Mouse (Mus musculus) small intestine, adult 2 months (tissue): ENCODE results near the gene Nipal3. TPM values are rescaled to one million over a fixed set of nuclear protein-coding genes. Genes with fewer than 3 reads are reported as not detected.
A peak's percentile ranks its signal among the peaks of the same experiment; 100 is the strongest.

ENCODE experiments used
- H3K27ac ChIP-seq: fragments of 200-500 bp; 2 replicates; pipeline ENCODE4 v1.5.1; 2012; ENCODE audit warnings: low read depth, low read length, control low read depth, inconsistent platforms; ENCODE audit not compliant: insufficient read depth
- H3K27me3 ChIP-seq: fragments of 200-500 bp; 2 replicates; pipeline ENCODE4 v1.6.1; 2012; ENCODE audit warnings: mild to moderate bottlenecking, moderate library complexity, low read length, inconsistent platforms; ENCODE audit not compliant: control insufficient read depth, insufficient read depth
- H3K36me3 ChIP-seq: fragments of 200-500 bp; 2 replicates; pipeline ENCODE4 v1.6.1; 2012; ENCODE audit warnings: mild to moderate bottlenecking, low read length, control low read depth, inconsistent platforms; ENCODE audit not compliant: control insufficient read depth, insufficient read depth
- H3K4me1 ChIP-seq: fragments of 200-500 bp; 2 replicates; pipeline ENCODE4 v1.6.1; 2012; ENCODE audit warnings: low read length, inconsistent platforms, mixed read lengths; ENCODE audit not compliant: control insufficient read depth, insufficient read depth, insufficient read length
- H3K4me3 ChIP-seq: fragments of 200-500 bp; 2 replicates; pipeline ENCODE4 v1.5.1; 2012; ENCODE audit warnings: low read depth, mild to moderate bottlenecking, control low read depth, inconsistent platforms, low read length, moderate library complexity
- CTCF ChIP-seq: fragments of 200-500 bp; IDR thresholded peaks from 2 replicates; pipeline ENCODE4 v1.5.1; 2012; ENCODE audit warnings: low read depth, mild to moderate bottlenecking, control low read depth, inconsistent platforms, low read length, moderate library complexity, mixed read lengths; ENCODE audit not compliant: insufficient replicate concordance, insufficient read length; ENCODE audit errors: extremely low read depth
- POLR2A ChIP-seq: fragments of 200-500 bp; IDR thresholded peaks from 2 replicates; pipeline ENCODE4 v1.6.1; 2012; ENCODE audit warnings: low read depth, mild to moderate bottlenecking, control low read depth, inconsistent platforms, low read length, moderate library complexity
- WGBS: fragments of 180-500 bp; shearing (Covaris S2); methylation state at CpG from one replicate; pipeline ENCODE4 v1.1.7; 2018; 5-methylcytosine and 5-hydroxymethylcytosine counted together
- polyA plus RNA-seq: library from polyadenylated mRNA; depleted of rRNA; stranded (reverse); fragments of >200 nt; gene quantifications from 2 replicates; pipeline ENCODE4 v1.2.3, GENCODE M21; 2012

Gene Nipal3
- polyA plus RNA-seq, 1 experiment: 32.7 TPM

DNA sequence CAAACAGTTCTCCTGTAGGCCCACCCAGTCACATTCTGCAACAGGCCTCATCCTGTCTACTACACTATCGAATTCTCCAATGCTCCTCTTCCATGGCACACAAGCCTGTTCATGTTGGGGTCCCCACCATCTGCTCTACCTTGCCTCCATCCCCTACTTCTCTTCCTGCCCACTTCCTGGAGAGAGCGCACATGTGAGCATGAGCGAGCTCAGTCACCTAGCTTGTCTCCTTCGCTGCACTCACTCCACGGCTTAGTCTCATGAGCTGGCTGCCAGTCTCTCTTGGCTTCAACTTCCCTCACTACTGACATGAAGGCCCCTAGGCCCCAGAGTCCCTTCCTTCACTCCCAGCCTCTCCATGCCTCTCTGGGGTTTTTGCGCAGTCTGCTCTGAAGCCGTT lies 68.3 kb downstream of the Nipal3 start:
- TF ChIP-seq CTCF (no peak), POLR2A (no peak)
- Histone ChIP-seq H3K4me1 (no peaks in the 10 kb centered on the region), H3K4me3 (no peak overlapping the region), H3K27me3 (no peaks in the 10 kb centered on the region), H3K27ac (no peak overlapping the region), H3K36me3 (no peaks in the 10 kb centered on the region)
- WGBS: 94% methylated on average over 7 of the region's 7 CpGs

DNA sequence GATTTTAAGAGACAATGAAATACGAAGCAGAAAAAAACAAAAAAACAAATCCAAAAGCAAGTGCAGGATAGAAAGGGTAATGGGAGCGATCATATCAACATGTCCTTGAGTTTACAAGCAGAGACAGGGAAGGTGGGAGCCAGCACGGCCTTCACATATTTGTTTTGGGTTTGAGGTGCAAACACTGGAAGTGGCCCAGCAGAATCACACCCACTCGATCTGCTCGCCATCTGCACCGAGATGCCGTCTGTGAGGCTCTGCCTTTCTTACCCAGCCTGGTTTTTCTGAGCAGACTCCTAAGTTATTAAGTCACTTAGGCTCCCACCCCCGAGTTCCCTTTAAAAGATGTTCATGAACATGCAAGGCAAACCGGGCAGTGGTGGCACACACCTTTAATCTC lies 69.2 kb downstream of the Nipal3 start:
- Histone ChIP-seq H3K36me3 (no peaks in the 10 kb centered on the region; the same call in 1 of the 2 replicates), H3K4me3 (no peak overlapping the region), H3K4me1 (no peaks in the 10 kb centered on the region), H3K27me3 (no peaks in the 10 kb centered on the region), H3K27ac (no peak overlapping the region)
- 76% methylated on average over 9 of the region's 9 CpGs for WGBS
- TF ChIP-seq CTCF (no peak), POLR2A (no peak)

DNA sequence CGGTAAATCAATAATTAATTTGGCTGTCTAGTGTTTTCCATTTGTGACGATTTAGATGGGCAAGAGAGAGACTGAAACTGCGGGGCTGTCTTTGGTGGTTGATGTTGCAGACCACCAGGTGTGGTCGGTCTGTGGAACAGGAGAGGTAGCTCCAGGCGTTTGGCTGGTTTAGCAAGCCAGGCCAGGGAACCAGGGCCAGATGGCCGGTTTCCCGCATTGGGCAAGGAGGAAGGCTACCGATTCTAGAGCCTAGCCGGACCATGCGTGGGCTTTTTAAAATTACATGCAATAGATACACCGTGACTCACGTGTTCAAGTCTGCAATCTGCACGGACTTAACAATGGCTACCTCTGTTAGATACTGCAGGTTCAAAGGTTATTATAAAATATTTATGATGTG lies 73.9 kb downstream of the Nipal3 start:
- Histone ChIP-seq H3K4me1 (no peaks in the 10 kb centered on the region), H3K27me3 (no peaks in the 10 kb centered on the region), H3K27ac (no peak overlapping the region), H3K36me3 (peaks cover 5% of the 10 kb centered on the region; the same call in 1 of the 2 replicates), H3K4me3 (no peak overlapping the region)
- WGBS: 81% methylated on average over 13 of the region's 13 CpGs
- TF ChIP-seq POLR2A: no peak
- TF ChIP-seq CTCF: no peak

DNA sequence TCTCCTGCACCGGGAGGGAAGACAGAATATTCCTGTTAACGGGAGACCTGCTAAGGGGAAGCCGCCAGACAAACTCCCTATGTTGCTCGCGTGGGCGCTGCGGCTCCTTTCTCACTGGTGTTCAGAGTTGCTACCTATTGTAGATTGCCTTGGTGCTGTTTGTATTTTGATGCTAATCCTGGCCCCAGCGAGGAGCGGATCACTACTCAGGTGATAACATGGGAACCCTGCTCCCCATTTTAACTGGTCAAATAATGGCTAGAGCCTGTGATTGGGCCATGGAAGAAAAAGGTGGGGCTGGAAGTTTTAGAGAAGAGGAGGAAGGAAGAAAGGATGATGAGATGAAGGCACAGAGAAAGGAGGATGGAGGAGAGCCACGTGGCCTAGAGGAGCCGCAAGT lies 74.4 kb downstream of the Nipal3 start:
- Histone ChIP-seq H3K36me3 (peaks cover 5% of the 10 kb centered on the region; the same call in 1 of the 2 replicates), H3K27ac (no peak overlapping the region), H3K4me3 (no peak overlapping the region), H3K4me1 (no peaks in the 10 kb centered on the region), H3K27me3 (no peaks in the 10 kb centered on the region)
- TF ChIP-seq CTCF (no peak), POLR2A (no peak)
- WGBS: 88% methylated on average over 11 of the region's 11 CpGs

DNA sequence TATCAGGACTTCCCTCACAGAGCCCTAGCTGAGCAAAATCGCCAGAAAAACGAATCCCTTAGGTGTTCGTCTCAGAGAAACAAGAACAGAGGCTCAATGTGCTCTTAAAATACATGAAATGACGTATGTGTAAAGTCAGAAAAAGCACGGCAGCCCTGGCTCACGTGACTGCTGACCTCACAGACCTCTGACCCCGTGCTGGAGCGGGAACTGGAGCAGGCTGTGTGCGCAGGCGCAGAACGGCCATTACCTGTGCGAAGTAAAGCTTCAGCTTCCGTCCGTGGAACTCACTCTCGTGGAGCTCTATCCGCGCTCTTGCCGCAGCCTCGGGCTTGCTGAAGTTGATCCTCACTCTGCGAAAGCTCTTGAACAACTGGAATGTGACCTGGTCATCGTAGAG lies 74.8 kb downstream of the Nipal3 start:
- Histone ChIP-seq H3K36me3 (peaks cover 5% of the 10 kb centered on the region; the same call in 1 of the 2 replicates), H3K27ac (no peak overlapping the region), H3K4me1 (no peaks in the 10 kb centered on the region), H3K4me3 (no peak overlapping the region), H3K27me3 (no peaks in the 10 kb centered on the region)
- TF ChIP-seq CTCF (no peak), POLR2A (no peak)
- 95% methylated on average over 21 of the region's 21 CpGs for WGBS

DNA sequence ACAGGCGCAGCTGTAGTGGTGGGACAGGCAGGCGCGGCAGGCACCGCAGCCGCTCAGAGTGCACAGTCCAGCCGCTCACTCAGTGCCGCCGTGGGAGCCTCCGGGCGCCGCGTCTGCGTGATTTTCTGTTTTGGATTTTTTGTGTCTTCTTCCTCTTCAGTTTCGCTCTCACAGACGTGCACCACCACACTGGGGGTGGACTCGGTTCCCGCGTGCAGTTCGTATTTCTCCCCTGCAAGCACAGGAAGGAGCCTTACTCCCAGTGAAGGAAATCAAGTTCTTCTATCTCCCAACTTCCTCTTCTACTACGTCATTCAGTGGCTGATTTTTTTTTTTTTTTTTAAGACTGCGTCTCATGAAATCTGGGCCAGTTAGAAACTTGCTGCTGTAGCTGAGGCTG lies 78.5 kb downstream of the Nipal3 start:
- no peaks in the 10 kb centered on the region for H3K4me1 ChIP-seq
- peaks cover 5% of the 10 kb centered on the region; the same call in 1 of the 2 replicates for H3K36me3 ChIP-seq
- H3K27ac ChIP-seq: no peak overlapping the region
- 85% methylated on average over 21 of the region's 21 CpGs for WGBS
- peak overlapping the region; percentile 35 for H3K4me3 ChIP-seq
- no peaks in the 10 kb centered on the region for H3K27me3 ChIP-seq
- TF ChIP-seq CTCF (no peak), POLR2A (no peak)

DNA sequence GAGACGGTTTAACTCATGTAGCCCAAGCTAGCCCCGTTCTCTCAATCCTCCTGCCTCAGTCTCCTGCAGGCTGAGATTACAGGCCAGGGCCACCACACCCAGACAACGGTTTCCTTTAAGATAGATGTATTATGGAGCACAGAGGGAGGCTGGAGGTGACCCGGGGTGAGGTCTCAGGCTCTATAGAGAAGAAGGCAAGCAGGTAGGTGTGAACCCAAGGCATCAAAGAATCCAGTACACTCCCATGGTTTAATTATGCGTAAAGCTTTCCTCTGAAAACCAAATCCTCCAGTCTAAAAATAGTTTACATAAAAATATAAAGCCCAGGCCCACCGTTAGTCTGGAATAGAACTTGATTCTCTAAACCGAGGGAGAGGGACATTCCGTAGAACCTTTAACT lies 81.3 kb downstream of the Nipal3 start:
- WGBS: 79% methylated on average over 8 of the region's 8 CpGs

More for the DNA sequence above, 81.3 kb downstream of the Nipal3 start:
- TF ChIP-seq CTCF: no peak
- TF ChIP-seq POLR2A: no peak
- Histone ChIP-seq H3K4me1 (no peaks in the 10 kb centered on the region), H3K27ac (no peak overlapping the region), H3K27me3 (no peaks in the 10 kb centered on the region), H3K36me3 (no peaks in the 10 kb centered on the region), H3K4me3 (no peak overlapping the region)
